In the genomic region with DNA sequence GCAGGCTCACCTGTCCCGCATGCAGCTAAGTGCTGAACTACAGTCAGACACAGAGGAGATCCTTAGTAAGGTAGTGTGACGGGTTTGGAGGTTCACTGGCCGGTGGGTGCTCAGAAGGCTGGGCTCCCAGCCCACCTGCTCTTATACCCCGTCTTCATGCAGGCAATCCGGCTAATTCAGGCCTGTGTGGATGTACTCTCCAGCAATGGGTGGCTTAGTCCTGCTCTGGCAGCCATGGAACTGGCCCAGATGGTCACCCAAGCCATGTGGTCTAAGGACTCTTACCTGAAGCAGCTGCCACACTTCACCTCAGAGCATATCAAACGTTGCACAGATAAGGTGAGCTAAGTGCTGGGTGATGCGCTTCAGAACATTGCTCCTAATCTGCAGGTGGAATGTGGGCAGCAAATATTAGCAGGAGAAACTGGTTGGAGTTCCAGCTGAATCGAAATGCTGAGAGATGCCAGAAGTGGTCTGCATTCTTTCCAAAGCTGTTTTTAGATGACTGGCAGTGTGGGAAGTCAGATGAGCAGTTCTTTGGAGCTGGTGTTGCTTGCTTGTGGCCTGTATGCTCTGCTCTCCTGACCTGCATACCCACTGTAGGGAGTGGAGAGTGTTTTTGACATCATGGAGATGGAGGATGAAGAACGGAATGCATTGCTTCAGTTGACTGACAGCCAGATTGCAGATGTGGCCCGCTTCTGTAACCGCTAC, we compare ENCODE assay signal across 14 mouse cellular contexts.
"Had no signal": no experiment of that assay in that cellular context is flagged by ENCODE, and none has a peak within 500 bp of the region (broad histone marks: within the 10 kb centered on the region; RNA-seq: fewer than 3 reads in every experiment).

No protein-coding gene starts in this region.

- H3K4me1 ChIP-seq: limb, embryonic 12.5 days; midbrain, embryonic 10.5 days; neural tube, embryonic 15.5 days had no signal

- DNase-seq: kidney, postnatal 36 days; layer of hippocampus, adult 9-11 months; layer of hippocampus, postnatal 36 days; midbrain, embryonic 14.5 days; right cerebral cortex, adult 18-20 months; right cerebral cortex, postnatal 25 days; thymus, postnatal 36 days had no signal

- H3K9ac ChIP-seq: limb, embryonic 12.5 days; liver, embryonic 14.5 days; neural tube, embryonic 15.5 days had no signal

- H3K4me2 ChIP-seq: limb, embryonic 12.5 days; neural tube, embryonic 15.5 days had no signal

- H3K27me3 ChIP-seq: limb, embryonic 12.5 days; neural tube, embryonic 15.5 days had no signal

- ATAC-seq: lung, postnatal 0 days had no signal

- H3K4me3 ChIP-seq: limb, embryonic 12.5 days; midbrain, embryonic 10.5 days; myocyte; neural tube, embryonic 15.5 days had no signal

- H3K27ac ChIP-seq: kidney, postnatal 0 days; limb, embryonic 12.5 days; liver, embryonic 14.5 days; midbrain, embryonic 10.5 days; neural tube, embryonic 15.5 days had no signal

- H3K9me3 ChIP-seq: limb, embryonic 12.5 days; midbrain, embryonic 10.5 days; neural tube, embryonic 15.5 days had no signal
